Mouse (Mus musculus): Measurements from ENCODE around the gene Dlk1. TPM values are rescaled to one million over a fixed set of nuclear protein-coding genes. Genes with fewer than 3 reads are reported as not detected.

Dlk1 gene
- polyA plus RNA-seq, 1 experiment, result not detected

GRCm38 (mm10) chr12:109444999-109445398, 7.6 kb upstream of the Dlk1 start:
- Histone ChIP-seq H3K4me3 (no peak overlapping the region), H3K27me3 (ENCODE audit: control insufficient read depth, insufficient read depth, insufficient read length) (peaks cover 3% of the 10 kb centered on the region), H3K4me2 (ENCODE audit: low read depth) (peak overlapping the region; percentile 10), H3K79me2 (ENCODE audit: control insufficient read depth, insufficient read depth) (no peaks in the 10 kb centered on the region), H3K36me3 (ENCODE audit: control insufficient read depth, insufficient read depth) (no peaks in the 10 kb centered on the region), H3ac (ENCODE audit: control insufficient read depth, insufficient read length) (no peak overlapping the region)
- TF ChIP-seq SRF (IDR thresholded peaks at IDR 0.05; ENCODE audit: control insufficient read depth, insufficient read length, low read depth) (no peak), POLR2A (IDR thresholded peaks at IDR 0.05; ENCODE audit: insufficient read length, low read depth) (no peak), E2F4 (IDR thresholded peaks at IDR 0.05; ENCODE audit: insufficient read depth) (no peak), TCF12 (IDR thresholded peaks at IDR 0.05; ENCODE audit: insufficient read depth, poor library complexity, severe bottlenecking) (no peak), POLR2AphosphoS2 (IDR thresholded peaks at IDR 0.05; ENCODE audit: insufficient read length, low read depth) (no peak), CEBPB (IDR thresholded peaks at IDR 0.05; ENCODE audit: insufficient read depth, poor library complexity, severe bottlenecking) (no peak), MYOG (IDR thresholded peaks at IDR 0.05; ENCODE audit: control insufficient read depth in 1 of 3, insufficient read depth in 1 of 3, insufficient read length in 2 of 3, low read depth in 2 of 3) (no peak), MAX (IDR thresholded peaks at IDR 0.05; ENCODE audit: low read depth) (no peak), USF1 (IDR thresholded peaks at IDR 0.05; ENCODE audit: low read depth) (no peak), MYOD1 (IDR thresholded peaks at IDR 0.05; ENCODE audit: control insufficient read depth in 1 of 3, insufficient read length in 2 of 3, low read depth in 2 of 3) (no peak), REST (IDR thresholded peaks at IDR 0.05; ENCODE audit: insufficient read depth, insufficient read length) (no peak), TCF3 (IDR thresholded peaks at IDR 0.05; ENCODE audit: insufficient read length, low read depth) (no peak)

GRCm38 (mm10) chr12:109445499-109446235, 7.0 kb upstream of the Dlk1 start:
- H3K4me2 ChIP-seq (ENCODE audit: low read depth), result peak overlapping the region; percentile 10
- no peak for TF ChIP-seq TCF3 (IDR thresholded peaks at IDR 0.05; ENCODE audit: insufficient read length, low read depth)
- no peak for TF ChIP-seq USF1 (IDR thresholded peaks at IDR 0.05; ENCODE audit: low read depth)
- no peak for TF ChIP-seq E2F4 (IDR thresholded peaks at IDR 0.05; ENCODE audit: insufficient read depth)
- no peak for TF ChIP-seq TCF12 (IDR thresholded peaks at IDR 0.05; ENCODE audit: insufficient read depth, poor library complexity, severe bottlenecking)
- no peak for TF ChIP-seq POLR2AphosphoS2 (IDR thresholded peaks at IDR 0.05; ENCODE audit: insufficient read length, low read depth)
- TF ChIP-seq MAX (IDR thresholded peaks at IDR 0.05; ENCODE audit: low read depth), result no peak
- TF ChIP-seq MYOG (IDR thresholded peaks at IDR 0.05; ENCODE audit: control insufficient read depth in 1 of 3, insufficient read depth in 1 of 3, insufficient read length in 2 of 3, low read depth in 2 of 3), result no peak
- no peak for TF ChIP-seq POLR2A (IDR thresholded peaks at IDR 0.05; ENCODE audit: insufficient read length, low read depth)
- TF ChIP-seq MYOD1 (IDR thresholded peaks at IDR 0.05; ENCODE audit: control insufficient read depth in 1 of 3, insufficient read length in 2 of 3, low read depth in 2 of 3), result no peak
- TF ChIP-seq CEBPB (IDR thresholded peaks at IDR 0.05; ENCODE audit: insufficient read depth, poor library complexity, severe bottlenecking), result no peak
- TF ChIP-seq REST (IDR thresholded peaks at IDR 0.05; ENCODE audit: insufficient read depth, insufficient read length), result no peak
- TF ChIP-seq SRF (IDR thresholded peaks at IDR 0.05; ENCODE audit: control insufficient read depth, insufficient read length, low read depth), result no peak
- H3K79me2 ChIP-seq (ENCODE audit: control insufficient read depth, insufficient read depth), result no peaks in the 10 kb centered on the region
- no peak overlapping the region for H3ac ChIP-seq (ENCODE audit: control insufficient read depth, insufficient read length)
- no peak overlapping the region for H3K4me3 ChIP-seq
- peaks cover 8% of the 10 kb centered on the region for H3K27me3 ChIP-seq (ENCODE audit: control insufficient read depth, insufficient read depth, insufficient read length)
- no peaks in the 10 kb centered on the region for H3K36me3 ChIP-seq (ENCODE audit: control insufficient read depth, insufficient read depth)

GRCm38 (mm10) chr12:109446236-109446941, 6.2 kb upstream of the Dlk1 start:
- H3ac ChIP-seq (ENCODE audit: control insufficient read depth, insufficient read length), result no peak overlapping the region
- H3K36me3 ChIP-seq (ENCODE audit: control insufficient read depth, insufficient read depth), result no peaks in the 10 kb centered on the region
- no peak for TF ChIP-seq MYOD1 (IDR thresholded peaks at IDR 0.05; ENCODE audit: control insufficient read depth in 1 of 3, insufficient read length in 2 of 3, low read depth in 2 of 3)
- TF ChIP-seq MYOG (IDR thresholded peaks at IDR 0.05; ENCODE audit: control insufficient read depth in 1 of 3, insufficient read depth in 1 of 3, insufficient read length in 2 of 3, low read depth in 2 of 3), result no peak
- TF ChIP-seq POLR2AphosphoS2 (IDR thresholded peaks at IDR 0.05; ENCODE audit: insufficient read length, low read depth), result no peak
- no peak for TF ChIP-seq POLR2A (IDR thresholded peaks at IDR 0.05; ENCODE audit: insufficient read length, low read depth)
- TF ChIP-seq E2F4 (IDR thresholded peaks at IDR 0.05; ENCODE audit: insufficient read depth), result no peak
- no peak for TF ChIP-seq USF1 (IDR thresholded peaks at IDR 0.05; ENCODE audit: low read depth)
- TF ChIP-seq TCF12 (IDR thresholded peaks at IDR 0.05; ENCODE audit: insufficient read depth, poor library complexity, severe bottlenecking), result no peak
- H3K4me2 ChIP-seq (ENCODE audit: low read depth), result no peak overlapping the region
- no peak overlapping the region for H3K4me3 ChIP-seq
- H3K79me2 ChIP-seq (ENCODE audit: control insufficient read depth, insufficient read depth), result no peaks in the 10 kb centered on the region
- peaks cover 8% of the 10 kb centered on the region for H3K27me3 ChIP-seq (ENCODE audit: control insufficient read depth, insufficient read depth, insufficient read length)

- TF ChIP-seq MYOG (IDR thresholded peaks at IDR 0.05; ENCODE audit: control insufficient read depth in 1 of 3, insufficient read depth in 1 of 3, insufficient read length in 2 of 3, low read depth in 2 of 3) (no peak), USF1 (IDR thresholded peaks at IDR 0.05; ENCODE audit: low read depth) (no peak), MAX (IDR thresholded peaks at IDR 0.05; ENCODE audit: low read depth) (no peak), POLR2A (IDR thresholded peaks at IDR 0.05; ENCODE audit: insufficient read length, low read depth) (no peak), CEBPB (IDR thresholded peaks at IDR 0.05; ENCODE audit: insufficient read depth, poor library complexity, severe bottlenecking) (no peak), TCF12 (IDR thresholded peaks at IDR 0.05; ENCODE audit: insufficient read depth, poor library complexity, severe bottlenecking) (no peak), MYOD1 (IDR thresholded peaks at IDR 0.05; ENCODE audit: control insufficient read depth in 1 of 3, insufficient read length in 2 of 3, low read depth in 2 of 3) (no peak), TCF3 (IDR thresholded peaks at IDR 0.05; ENCODE audit: insufficient read length, low read depth) (no peak), POLR2AphosphoS2 (IDR thresholded peaks at IDR 0.05; ENCODE audit: insufficient read length, low read depth) (no peak), E2F4 (IDR thresholded peaks at IDR 0.05; ENCODE audit: insufficient read depth) (no peak)
- peaks cover 30% of the 10 kb centered on the region for H3K27me3 ChIP-seq (ENCODE audit: control insufficient read depth, insufficient read depth, insufficient read length)
- no peak overlapping the region for H3K4me2 ChIP-seq (ENCODE audit: low read depth)
- H3K36me3 ChIP-seq (ENCODE audit: control insufficient read depth, insufficient read depth), result no peaks in the 10 kb centered on the region
- H3K4me3 ChIP-seq, result no peak overlapping the region
- H3ac ChIP-seq (ENCODE audit: control insufficient read depth, insufficient read length), result no peak overlapping the region
- H3K79me2 ChIP-seq (ENCODE audit: control insufficient read depth, insufficient read depth), result no peaks in the 10 kb centered on the region
Measured at GRCm38 (mm10) chr12:109449421-109450411, 2.9 kb upstream of the Dlk1 start.

Data from myocyte (in vitro differentiated cells).